Mouse (Mus musculus): ENCODE results near the gene Ptger4. TPM values are rescaled to one million over a fixed set of nuclear protein-coding genes. Genes with fewer than 3 reads are reported as not detected.

Ptger4 gene
- polyA plus RNA-seq, 1 experiment from 2014 or later = 0.77 TPM

DNA sequence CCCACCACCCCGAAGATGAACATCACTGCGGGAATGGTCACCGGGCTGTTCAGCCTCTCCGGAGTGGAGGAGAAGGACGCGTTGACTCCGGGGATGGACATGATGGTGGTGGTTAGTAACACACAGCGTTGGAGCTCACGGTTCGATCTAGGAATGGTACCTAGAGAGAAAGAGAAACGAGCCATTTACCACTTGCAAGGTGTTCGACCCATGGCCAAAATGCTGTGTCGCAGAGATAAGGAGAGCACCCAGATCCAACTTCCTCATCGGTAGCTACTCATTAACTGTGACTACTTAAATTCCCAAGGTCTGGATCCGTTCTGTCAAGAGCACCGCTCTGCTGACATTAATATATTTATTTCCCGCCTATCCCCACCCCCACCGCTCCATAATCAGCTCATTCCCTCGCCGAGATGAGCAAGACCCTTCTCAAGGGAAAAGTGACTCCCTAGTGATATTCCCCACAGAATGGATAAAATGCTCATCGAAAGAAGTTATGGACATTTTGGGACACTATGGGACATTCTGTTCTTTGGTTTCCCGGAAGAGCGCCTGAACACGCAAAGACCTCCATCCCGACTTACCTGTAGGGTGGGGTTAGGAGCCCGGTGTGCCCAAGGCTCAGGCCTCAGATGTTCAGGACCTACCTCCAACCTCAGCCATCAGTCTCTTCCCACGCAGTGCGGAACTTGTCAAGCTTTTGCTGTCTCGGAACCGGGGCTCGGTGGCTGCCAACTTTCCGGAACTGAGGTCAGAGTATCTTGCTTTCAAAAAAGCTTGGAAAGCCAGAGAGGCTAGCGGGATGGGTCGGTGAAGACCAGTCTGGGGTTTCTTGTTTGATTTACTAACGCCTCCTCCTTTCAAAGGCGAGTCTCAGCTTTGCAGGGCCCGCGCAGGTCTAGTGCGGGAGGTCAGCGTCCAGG is 690 bp downstream of the Ptger4 start:
- Histone ChIP-seq H3K9me3 (no peaks in the 10 kb centered on the region), H3K27me3 (ENCODE audit: poor library complexity, severe bottlenecking) (peaks cover 73% of the 10 kb centered on the region), H3K4me1 (peaks cover 33% of the 10 kb centered on the region), H3K27ac (no peak overlapping the region), H3K36me3 (replicated peaks) (no peaks in the 10 kb centered on the region), H3K4me3 (peak overlapping the region; percentile 66)
- WGBS = 6% methylated on average over 40 of the region's 40 CpGs
- peak; percentile 17 for DNase-seq (ENCODE audit: extremely low spot score, low spot score)

DNA sequence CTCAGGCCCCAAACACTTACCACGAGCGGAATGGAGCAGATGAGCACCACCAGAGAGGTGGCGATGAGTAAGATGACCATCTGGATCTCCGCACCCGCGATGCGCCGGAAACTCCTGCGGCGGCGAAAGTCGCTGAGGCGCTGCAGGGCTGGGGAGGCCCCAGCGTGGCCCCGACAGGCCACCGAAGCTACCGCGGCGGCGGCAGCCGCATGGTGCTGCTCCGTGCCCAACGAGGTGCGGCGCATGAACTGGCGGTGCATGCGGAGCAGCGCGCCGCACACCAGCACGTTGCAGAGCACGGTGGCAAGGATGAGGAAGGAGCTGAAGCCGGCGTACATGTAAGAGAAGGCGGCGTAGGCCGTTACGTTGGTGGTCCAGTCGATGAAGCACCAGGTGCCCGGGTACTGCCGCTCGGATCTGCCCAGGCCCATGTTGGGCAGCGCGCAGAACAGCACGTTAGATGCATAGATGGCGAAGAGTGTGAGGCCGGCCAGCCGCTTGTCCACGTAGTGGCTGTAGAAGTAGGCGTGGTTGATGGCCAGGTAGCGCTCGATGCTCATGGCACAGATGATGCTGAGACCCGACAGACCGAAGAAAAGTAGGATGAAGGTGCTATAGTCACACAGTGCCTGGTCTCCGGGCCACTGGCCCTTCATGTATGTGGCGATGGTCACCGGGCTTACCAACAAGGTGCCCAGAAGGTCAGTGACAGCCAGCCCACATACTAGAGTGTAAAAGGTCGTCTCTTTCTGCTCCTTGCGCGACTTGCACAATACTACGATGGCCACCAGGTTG is 1.5 kb downstream of the Ptger4 start:
- peak; percentile 39 for DNase-seq (ENCODE audit: extremely low spot score, low spot score)
- peak overlapping the region; percentile 66 for H3K4me3 ChIP-seq
- H3K4me1 ChIP-seq = peaks cover 33% of the 10 kb centered on the region
- no peaks in the 10 kb centered on the region for H3K9me3 ChIP-seq
- H3K27me3 ChIP-seq (ENCODE audit: poor library complexity, severe bottlenecking) = peaks cover 73% of the 10 kb centered on the region
- H3K36me3 ChIP-seq (replicated peaks) = no peaks in the 10 kb centered on the region
- peak overlapping the region; percentile 67; the same call in 1 of the 2 replicates for H3K27ac ChIP-seq
- 3% methylated on average over 61 of the region's 61 CpGs for WGBS

DNA sequence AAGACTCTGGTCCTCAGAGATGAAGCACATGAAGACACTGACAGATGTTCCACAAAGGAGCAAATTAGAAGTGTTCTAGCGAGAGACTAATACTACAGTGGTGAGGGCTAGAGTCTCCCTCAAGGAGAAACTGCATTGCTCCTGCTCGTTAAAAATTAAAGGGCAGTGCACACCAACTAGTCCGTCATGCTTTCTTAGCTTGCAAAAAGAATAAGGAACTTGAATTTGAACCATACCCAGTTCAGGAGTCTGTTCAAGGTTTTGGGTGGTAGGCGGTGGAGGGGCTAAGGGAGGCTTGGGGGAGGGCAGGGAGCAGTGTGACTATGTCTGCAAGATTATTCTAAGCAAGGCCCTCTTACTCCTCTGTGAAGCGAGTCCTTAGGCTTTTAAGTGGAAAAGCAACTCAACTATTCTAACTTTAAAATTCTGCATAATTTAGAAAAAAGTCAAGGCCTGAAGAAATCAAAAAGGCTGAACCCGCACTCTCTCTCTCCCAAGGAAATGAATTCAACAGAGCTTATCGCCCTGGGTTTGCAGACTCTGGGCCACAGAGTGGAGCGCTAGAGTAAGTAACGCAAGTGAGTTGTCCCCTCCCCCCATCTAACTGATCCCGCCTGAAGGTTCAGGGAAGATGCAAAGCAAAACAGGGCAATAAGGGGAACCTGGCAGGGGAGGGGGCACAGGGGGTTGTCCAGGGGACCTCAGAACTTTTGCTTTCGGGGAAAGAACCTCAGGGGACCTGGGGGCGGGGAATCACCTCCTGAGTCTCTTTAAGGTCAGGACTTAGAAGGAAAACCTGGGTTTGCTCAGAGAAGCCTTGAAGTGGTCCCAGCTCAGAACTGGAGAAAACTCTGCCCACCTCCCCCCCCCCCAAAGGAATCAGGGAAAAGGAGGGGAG is 2.4 kb downstream of the Ptger4 start:
- H3K27me3 ChIP-seq (ENCODE audit: poor library complexity, severe bottlenecking) = peaks cover 70% of the 10 kb centered on the region
- 15% methylated on average over 12 of the region's 12 CpGs for WGBS
- DNase-seq (ENCODE audit: extremely low spot score, low spot score) = no peak

GRCm38 (mm10) chr15:5240360-5240759 is 3.6 kb downstream of the Ptger4 start:
- Histone ChIP-seq H3K36me3 (replicated peaks) (no peaks in the 10 kb centered on the region), H3K4me3 (no peak overlapping the region), H3K27me3 (ENCODE audit: poor library complexity, severe bottlenecking) (peaks cover 58% of the 10 kb centered on the region), H3K9me3 (no peaks in the 10 kb centered on the region), H3K4me1 (peaks cover 33% of the 10 kb centered on the region), H3K27ac (no peak overlapping the region)
- WGBS = 83% methylated on average over 6 of the region's 6 CpGs
- DNase-seq (ENCODE audit: extremely low spot score, low spot score) = no peak

More for the DNA sequence above, 2.4 kb downstream of the Ptger4 start:
- no peaks in the 10 kb centered on the region for H3K9me3 ChIP-seq
- peaks cover 33% of the 10 kb centered on the region for H3K4me1 ChIP-seq
- no peaks in the 10 kb centered on the region for H3K36me3 ChIP-seq (replicated peaks)
- H3K4me3 ChIP-seq = peak overlapping the region; percentile 66
- peak overlapping the region; percentile 67; the same call in 1 of the 2 replicates for H3K27ac ChIP-seq

- no peaks in the 10 kb centered on the region for H3K36me3 ChIP-seq (replicated peaks)
- 82% methylated on average over 6 of the region's 6 CpGs for WGBS
- DNase-seq (ENCODE audit: extremely low spot score, low spot score) = no peak
- H3K9me3 ChIP-seq = no peaks in the 10 kb centered on the region
- peaks cover 33% of the 10 kb centered on the region for H3K4me1 ChIP-seq
- no peak overlapping the region for H3K27ac ChIP-seq
- no peak overlapping the region for H3K4me3 ChIP-seq
- H3K27me3 ChIP-seq (ENCODE audit: poor library complexity, severe bottlenecking) = peaks cover 53% of the 10 kb centered on the region
Measured at GRCm38 (mm10) chr15:5239901-5240300, 4.1 kb downstream of the Ptger4 start.

DNA sequence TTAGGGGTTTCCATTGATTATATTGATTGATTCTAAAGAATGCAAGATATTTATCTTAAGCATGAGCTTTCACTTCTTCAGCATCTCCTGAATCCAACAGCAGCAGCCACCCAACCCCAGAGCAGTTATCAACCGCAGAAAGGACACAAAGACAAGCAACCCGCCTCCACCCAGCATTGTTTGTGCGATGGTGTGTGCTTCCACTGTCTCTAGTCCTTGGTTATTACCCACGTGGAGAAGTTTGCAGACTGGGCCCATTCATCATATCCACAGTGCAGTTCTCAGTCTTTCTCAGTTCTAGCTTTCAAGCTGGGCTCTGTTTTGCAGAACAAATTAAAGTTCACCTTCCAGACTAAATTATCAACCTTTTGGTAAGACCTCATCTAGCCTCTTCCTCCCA is 4.6 kb downstream of the Ptger4 start:
- Histone ChIP-seq H3K36me3 (replicated peaks) (no peaks in the 10 kb centered on the region), H3K27ac (no peak overlapping the region), H3K4me3 (no peak overlapping the region), H3K27me3 (ENCODE audit: poor library complexity, severe bottlenecking) (peaks cover 48% of the 10 kb centered on the region), H3K9me3 (no peaks in the 10 kb centered on the region), H3K4me1 (peaks cover 28% of the 10 kb centered on the region)
- 80% methylated on average over 4 of the region's 4 CpGs for WGBS
- no peak for DNase-seq (ENCODE audit: extremely low spot score, low spot score)

- Histone ChIP-seq H3K27ac (no peak overlapping the region), H3K4me3 (no peak overlapping the region), H3K27me3 (ENCODE audit: poor library complexity, severe bottlenecking) (peaks cover 40% of the 10 kb centered on the region), H3K9me3 (no peaks in the 10 kb centered on the region), H3K4me1 (peaks cover 20% of the 10 kb centered on the region), H3K36me3 (replicated peaks) (no peaks in the 10 kb centered on the region)
- WGBS = 95% methylated on average over 4 of the region's 4 CpGs
- DNase-seq (ENCODE audit: extremely low spot score, low spot score) = no peak
Measured at GRCm38 (mm10) chr15:5238553-5238952, 5.4 kb downstream of the Ptger4 start.

- DNase-seq (ENCODE audit: extremely low spot score, low spot score) = no peak
- Histone ChIP-seq H3K27ac (no peak overlapping the region), H3K36me3 (replicated peaks) (no peaks in the 10 kb centered on the region), H3K27me3 (ENCODE audit: poor library complexity, severe bottlenecking) (peaks cover 35% of the 10 kb centered on the region), H3K4me1 (peaks cover 15% of the 10 kb centered on the region), H3K9me3 (no peaks in the 10 kb centered on the region), H3K4me3 (no peak overlapping the region)
- 89% methylated on average over 7 of the region's 7 CpGs for WGBS
Measured at GRCm38 (mm10) chr15:5238073-5238472, 5.9 kb downstream of the Ptger4 start.

- DNase-seq (ENCODE audit: extremely low spot score, low spot score) = no peak
- Histone ChIP-seq H3K36me3 (replicated peaks) (no peaks in the 10 kb centered on the region), H3K9me3 (no peaks in the 10 kb centered on the region), H3K4me1 (peaks cover 6% of the 10 kb centered on the region), H3K27ac (no peak overlapping the region), H3K4me3 (no peak overlapping the region), H3K27me3 (ENCODE audit: poor library complexity, severe bottlenecking) (peaks cover 25% of the 10 kb centered on the region)
- WGBS = 78% methylated on average over 7 of the region's 7 CpGs
Measured at GRCm38 (mm10) chr15:5237012-5237660, 6.9 kb downstream of the Ptger4 start.

GRCm38 (mm10) chr15:5236538-5236937 is 7.4 kb downstream of the Ptger4 start:
- Histone ChIP-seq H3K9me3 (no peaks in the 10 kb centered on the region), H3K4me3 (no peak overlapping the region), H3K36me3 (replicated peaks) (no peaks in the 10 kb centered on the region), H3K4me1 (no peaks in the 10 kb centered on the region; the same call in 1 of the 2 replicates), H3K27me3 (ENCODE audit: poor library complexity, severe bottlenecking) (peaks cover 19% of the 10 kb centered on the region), H3K27ac (no peak overlapping the region)
- 17% methylated on average over 6 of the region's 6 CpGs for WGBS
- peak; percentile 53 for DNase-seq (ENCODE audit: extremely low spot score, low spot score)

DNA sequence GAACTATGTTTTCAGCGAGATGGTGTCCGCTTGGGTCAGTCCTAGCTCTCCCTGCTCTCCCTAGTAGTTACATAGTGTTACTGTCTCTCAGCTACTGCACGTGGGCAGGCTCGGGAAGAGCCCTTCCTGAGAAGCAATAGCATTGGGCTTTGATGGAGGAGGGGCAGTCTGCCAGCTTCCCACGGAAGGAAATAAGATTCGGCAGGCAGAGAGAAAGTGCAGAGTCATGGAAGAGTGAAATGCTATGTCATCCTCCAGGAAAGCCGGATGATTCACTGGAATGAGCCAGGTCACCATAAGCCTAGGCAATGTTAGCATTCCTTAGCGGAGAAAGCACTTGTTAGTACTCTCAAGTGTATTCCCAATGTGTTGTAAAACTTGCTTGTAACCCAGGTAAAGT is 8.5 kb downstream of the Ptger4 start:
- no peaks in the 10 kb centered on the region for H3K9me3 ChIP-seq
- no peaks in the 10 kb centered on the region for H3K4me1 ChIP-seq
- H3K27ac ChIP-seq = no peak overlapping the region
- 69% methylated on average over 8 of the region's 8 CpGs for WGBS
- no peak overlapping the region for H3K4me3 ChIP-seq
- no peaks in the 10 kb centered on the region for H3K36me3 ChIP-seq (replicated peaks)
- DNase-seq (ENCODE audit: extremely low spot score, low spot score) = no peak
- peaks cover 9% of the 10 kb centered on the region for H3K27me3 ChIP-seq (ENCODE audit: poor library complexity, severe bottlenecking)

GRCm38 (mm10) chr15:5234659-5235058 is 9.3 kb downstream of the Ptger4 start:
- no peak overlapping the region for H3K27ac ChIP-seq
- WGBS = 90% methylated on average over 16 of the region's 16 CpGs
- no peaks in the 10 kb centered on the region for H3K9me3 ChIP-seq
- no peak overlapping the region for H3K4me3 ChIP-seq
- no peak for DNase-seq (ENCODE audit: extremely low spot score, low spot score)
- H3K4me1 ChIP-seq = no peaks in the 10 kb centered on the region
- H3K27me3 ChIP-seq (ENCODE audit: poor library complexity, severe bottlenecking) = peaks cover under 1% of the 10 kb centered on the region; the same call in 1 of the 2 replicates
- H3K36me3 ChIP-seq (replicated peaks) = no peaks in the 10 kb centered on the region
